Mouse (Mus musculus) heart, embryonic 11.5 days (tissue): ENCODE results near the gene Scube2. TPM values are rescaled to one million over a fixed set of nuclear protein-coding genes. Genes with fewer than 3 reads are reported as not detected.

Experiments used
- ATAC-seq: fragments of 200-750 bp; cut with Nextera tagmentation; replicated peaks from 2 replicates; pipeline ENCODE4 v1.8.0; 2017; ENCODE audit warnings: moderate library complexity; ENCODE audit not compliant: insufficient number of reproducible peaks, low FRiP score, low TSS enrichment
- H3K27ac ChIP-seq: fragments of 300-500 bp; sonication (generic); 2 replicates; pipeline ENCODE4 v1.5.1; 2014; ENCODE audit warnings: mild to moderate bottlenecking, low read depth, low read length
- H3K27me3 ChIP-seq: fragments of 300-500 bp; sonication (generic); 2 replicates; pipeline ENCODE4 v1.6.1; 2014; ENCODE audit warnings: mild to moderate bottlenecking, low read length, mixed read lengths; ENCODE audit not compliant: control insufficient read depth, insufficient read depth
- H3K36me3 ChIP-seq: fragments of 300-500 bp; sonication (generic); 2 replicates; pipeline ENCODE4 v1.6.1; 2014; ENCODE audit warnings: mild to moderate bottlenecking, low read length, moderate library complexity, mixed read lengths; ENCODE audit not compliant: control insufficient read depth, insufficient read depth
- H3K4me1 ChIP-seq: fragments of 300-500 bp; sonication (generic); 2 replicates; pipeline ENCODE4 v1.6.1; 2014; ENCODE audit warnings: low read length; ENCODE audit not compliant: control insufficient read depth, insufficient read depth
- H3K4me2 ChIP-seq: fragments of 300-500 bp; sonication (generic); 2 replicates; pipeline ENCODE4 v1.6.1; 2014; ENCODE audit warnings: mild to moderate bottlenecking, moderate library complexity
- H3K4me3 ChIP-seq: fragments of 300-500 bp; sonication (generic); 2 replicates; pipeline ENCODE4 v1.5.1; 2014; ENCODE audit warnings: low read depth, low read length
- H3K9ac ChIP-seq: fragments of 300-500 bp; sonication (generic); 2 replicates; pipeline ENCODE4 v1.6.1; 2014; ENCODE audit warnings: mild to moderate bottlenecking, low read depth, low read length, moderate library complexity
- H3K9me3 ChIP-seq: fragments of 300-500 bp; sonication (generic); replicated peaks from 2 replicates; pipeline ENCODE4 v1.6.1; 2016; ENCODE audit warnings: low read length; ENCODE audit not compliant: control insufficient read depth
- WGBS: fragments of 180-500 bp; shearing (Covaris S2); extraction: QIAGEN DNeasy Blood & Tissue Kit; methylation state at CpG from one replicate; pipeline ENCODE4 v1.1.7; 2014; ENCODE audit not compliant: insufficient replicate concordance; 5-methylcytosine and 5-hydroxymethylcytosine counted together
- polyA plus RNA-seq: library from polyadenylated mRNA; unstranded; fragments of >200 nt; fragmentation: Nextera tagmentation; extraction: Ambion mirVana; gene quantifications from 2 replicates; pipeline ENCODE4 v1.2.1, GENCODE M21; 2014

The Scube2 gene
- polyA plus RNA-seq, 1 experiment from 2014 or later: 8.1 TPM

DNA sequence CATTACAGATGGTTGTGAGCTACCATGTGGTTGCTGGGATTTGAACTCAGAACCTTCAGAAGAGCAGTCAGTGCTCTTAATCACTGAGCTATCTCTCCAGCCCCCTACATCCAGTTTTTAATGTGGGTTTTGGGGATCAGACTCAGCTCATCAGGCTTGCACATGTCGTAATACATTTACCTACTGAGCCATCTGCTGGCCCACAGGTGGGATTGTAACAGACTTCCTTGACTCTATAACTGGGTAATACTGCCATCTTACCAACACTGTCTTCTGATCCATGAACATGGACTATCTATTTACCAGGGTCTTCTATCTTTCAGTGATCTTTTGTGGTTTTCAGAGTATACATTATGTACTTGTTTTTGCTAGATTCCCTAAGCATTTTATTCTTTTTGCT is 20.8 kb upstream of the Scube2 start:
- no peaks in the 10 kb centered on the region for H3K4me1 ChIP-seq
- H3K4me3 ChIP-seq: no peak overlapping the region
- no peak for ATAC-seq
- H3K4me2 ChIP-seq: no peak overlapping the region
- peaks cover 6% of the 10 kb centered on the region; the same call in 1 of the 2 replicates for H3K36me3 ChIP-seq
- no peak overlapping the region for H3K9ac ChIP-seq
- H3K9me3 ChIP-seq: peaks cover 3% of the 10 kb centered on the region; the same call in 1 of the 2 replicates
- H3K27me3 ChIP-seq: no peaks in the 10 kb centered on the region
- H3K27ac ChIP-seq: no peak overlapping the region
- 79% methylated on average over 1 of the region's 1 CpGs for WGBS

DNA sequence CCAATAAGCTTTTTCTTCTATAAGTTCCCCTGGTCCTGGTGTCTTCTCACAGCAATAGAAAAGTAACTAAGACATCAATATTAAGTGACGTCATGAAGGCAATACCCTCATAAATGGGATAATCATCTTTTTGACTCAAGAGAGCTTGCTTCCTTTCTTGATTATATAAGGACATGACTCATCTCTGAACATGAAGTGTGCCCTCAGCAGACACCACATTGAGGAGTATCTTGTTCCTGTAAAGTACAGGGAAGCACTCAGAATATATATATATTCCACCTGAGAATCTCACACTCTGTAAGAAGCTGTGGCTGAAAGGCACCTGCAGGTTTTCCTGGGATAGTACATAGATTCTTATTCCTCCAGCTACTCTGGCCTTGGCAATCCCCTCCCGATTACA is 17.1 kb upstream of the Scube2 start:
- Histone ChIP-seq H3K36me3 (peaks cover 5% of the 10 kb centered on the region; the same call in 1 of the 2 replicates), H3K27ac (no peak overlapping the region), H3K9me3 (peaks cover 3% of the 10 kb centered on the region; the same call in 1 of the 2 replicates), H3K9ac (no peak overlapping the region), H3K4me1 (peaks cover 6% of the 10 kb centered on the region; the same call in 1 of the 2 replicates), H3K4me2 (no peak overlapping the region), H3K4me3 (no peak overlapping the region), H3K27me3 (no peaks in the 10 kb centered on the region)
- 88% methylated on average over 2 of the region's 2 CpGs for WGBS
- no peak for ATAC-seq

DNA sequence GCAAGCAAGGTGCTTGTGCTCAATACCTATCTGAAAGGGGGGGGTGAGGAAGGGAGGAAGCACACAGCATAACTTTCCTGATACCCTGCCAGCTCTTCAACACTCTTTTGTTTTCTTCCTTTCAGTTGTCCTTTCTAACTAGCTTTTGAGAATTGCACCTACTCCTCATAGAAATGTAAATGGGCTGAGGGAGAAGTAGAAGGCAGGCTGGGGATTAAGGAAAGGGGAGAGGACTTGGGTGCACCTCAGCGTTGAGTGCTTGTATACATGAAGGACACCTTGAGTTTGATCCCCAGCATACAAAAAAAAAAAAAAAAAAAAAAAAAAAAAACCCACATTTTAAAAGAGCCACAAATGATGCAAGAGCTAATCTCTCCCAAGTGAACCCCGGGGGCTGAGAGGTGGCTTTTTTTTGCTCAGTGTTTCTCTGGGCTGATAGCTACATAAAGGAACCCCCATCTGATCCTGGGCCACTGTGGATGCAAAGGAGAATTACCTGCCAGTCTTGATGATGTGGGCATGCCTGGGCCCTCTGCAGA is 16.2 kb upstream of the Scube2 start:
- no peak overlapping the region for H3K27ac ChIP-seq
- peaks cover under 1% of the 10 kb centered on the region; the same call in 1 of the 2 replicates for H3K9me3 ChIP-seq
- H3K4me3 ChIP-seq: no peak overlapping the region
- no peak overlapping the region for H3K9ac ChIP-seq
- H3K4me1 ChIP-seq: peaks cover 6% of the 10 kb centered on the region; the same call in 1 of the 2 replicates
- H3K27me3 ChIP-seq: no peaks in the 10 kb centered on the region
- ATAC-seq: no peak
- no peak overlapping the region for H3K4me2 ChIP-seq
- peaks cover under 1% of the 10 kb centered on the region; the same call in 1 of the 2 replicates for H3K36me3 ChIP-seq
- 60% methylated on average over 2 of the region's 2 CpGs for WGBS

- peak; percentile 44; the same call in 1 of the 2 replicates for ATAC-seq
- Histone ChIP-seq H3K36me3 (no peaks in the 10 kb centered on the region), H3K4me2 (peak overlapping the region; percentile 51), H3K27me3 (no peaks in the 10 kb centered on the region), H3K27ac (0 out of 2 replicates have a peak overlapping the region, but pooled peaks have one; percentile 41), H3K4me1 (peaks cover 6% of the 10 kb centered on the region; the same call in 1 of the 2 replicates), H3K9me3 (no peaks in the 10 kb centered on the region), H3K9ac (peak overlapping the region; percentile 67), H3K4me3 (no peak overlapping the region)
- WGBS: 29% methylated on average over 12 of the region's 12 CpGs
These were observed 13.7 kb upstream of the Scube2 start for GRCm38 (mm10) chr7:109879158-109879557.

DNA sequence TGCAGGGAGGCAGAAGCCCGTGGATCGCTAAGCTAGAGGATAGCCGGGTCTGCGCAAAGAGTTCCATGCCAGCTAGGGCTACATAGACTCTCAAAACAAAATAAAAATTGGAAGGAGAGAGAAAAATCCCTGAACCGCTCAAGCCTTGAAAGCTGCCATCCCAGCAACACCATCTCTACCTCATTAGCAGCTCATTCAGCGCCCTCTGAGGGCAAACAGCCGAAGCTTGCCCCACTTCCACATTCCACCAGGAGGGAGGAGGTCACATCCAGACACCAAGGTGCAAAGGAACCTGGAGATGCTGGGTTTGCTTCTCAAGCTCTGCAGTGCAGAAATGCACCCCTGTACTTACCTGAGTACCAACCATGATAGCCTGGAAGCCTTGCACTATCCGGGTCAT is 10.6 kb upstream of the Scube2 start:
- 47% methylated on average over 8 of the region's 8 CpGs for WGBS

GRCm38 (mm10) chr7:109875598-109875997 is 10.1 kb upstream of the Scube2 start:
- no peaks in the 10 kb centered on the region for H3K9me3 ChIP-seq
- H3K9ac ChIP-seq: no peak overlapping the region
- no peak for ATAC-seq
- H3K27me3 ChIP-seq: no peaks in the 10 kb centered on the region
- no peaks in the 10 kb centered on the region for H3K36me3 ChIP-seq
- H3K4me3 ChIP-seq: no peak overlapping the region
- H3K4me1 ChIP-seq: peaks cover 6% of the 10 kb centered on the region; the same call in 1 of the 2 replicates
- no peak overlapping the region for H3K27ac ChIP-seq
- 42% methylated on average over 3 of the region's 3 CpGs for WGBS
- H3K4me2 ChIP-seq: no peak overlapping the region

More for the DNA sequence above, 10.6 kb upstream of the Scube2 start:
- Histone ChIP-seq H3K4me2 (no peak overlapping the region), H3K27ac (no peak overlapping the region), H3K4me3 (no peak overlapping the region), H3K9me3 (no peaks in the 10 kb centered on the region), H3K36me3 (no peaks in the 10 kb centered on the region), H3K4me1 (peaks cover 6% of the 10 kb centered on the region; the same call in 1 of the 2 replicates), H3K27me3 (no peaks in the 10 kb centered on the region), H3K9ac (no peak overlapping the region)
- no peak for ATAC-seq

- no peak for ATAC-seq
- Histone ChIP-seq H3K4me1 (peaks cover 6% of the 10 kb centered on the region; the same call in 1 of the 2 replicates), H3K4me3 (no peak overlapping the region), H3K36me3 (no peaks in the 10 kb centered on the region), H3K9me3 (no peaks in the 10 kb centered on the region), H3K27ac (no peak overlapping the region), H3K9ac (no peak overlapping the region), H3K27me3 (no peaks in the 10 kb centered on the region), H3K4me2 (no peak overlapping the region)
These were observed 9.6 kb upstream of the Scube2 start for GRCm38 (mm10) chr7:109875033-109875432.

DNA sequence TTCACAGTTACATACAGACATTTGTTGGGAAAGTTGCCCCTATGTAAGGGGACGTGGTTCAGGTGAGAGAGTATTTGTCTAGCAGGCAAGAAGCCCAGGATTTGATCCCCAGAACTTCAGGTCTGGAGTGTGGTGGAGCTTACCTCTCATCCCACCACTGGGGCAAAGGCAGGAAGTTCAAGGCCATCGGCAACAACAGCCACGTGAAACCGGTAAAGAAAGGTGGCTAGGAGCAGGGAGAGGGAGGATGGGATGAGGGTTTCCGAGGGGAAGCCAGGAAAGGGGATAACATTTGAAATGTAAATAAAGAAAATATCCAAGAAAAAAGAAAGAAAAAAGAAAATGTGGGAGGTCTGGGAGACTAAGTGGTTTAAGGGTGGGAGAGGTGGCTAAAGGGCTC is 7.7 kb upstream of the Scube2 start:
- H3K9me3 ChIP-seq: no peaks in the 10 kb centered on the region
- no peak for ATAC-seq
- 54% methylated on average over 5 of the region's 5 CpGs for WGBS
- H3K27me3 ChIP-seq: no peaks in the 10 kb centered on the region
- no peak overlapping the region for H3K9ac ChIP-seq
- no peaks in the 10 kb centered on the region for H3K4me1 ChIP-seq
- no peaks in the 10 kb centered on the region for H3K36me3 ChIP-seq
- no peak overlapping the region for H3K4me3 ChIP-seq
- no peak overlapping the region for H3K27ac ChIP-seq
- H3K4me2 ChIP-seq: no peak overlapping the region

DNA sequence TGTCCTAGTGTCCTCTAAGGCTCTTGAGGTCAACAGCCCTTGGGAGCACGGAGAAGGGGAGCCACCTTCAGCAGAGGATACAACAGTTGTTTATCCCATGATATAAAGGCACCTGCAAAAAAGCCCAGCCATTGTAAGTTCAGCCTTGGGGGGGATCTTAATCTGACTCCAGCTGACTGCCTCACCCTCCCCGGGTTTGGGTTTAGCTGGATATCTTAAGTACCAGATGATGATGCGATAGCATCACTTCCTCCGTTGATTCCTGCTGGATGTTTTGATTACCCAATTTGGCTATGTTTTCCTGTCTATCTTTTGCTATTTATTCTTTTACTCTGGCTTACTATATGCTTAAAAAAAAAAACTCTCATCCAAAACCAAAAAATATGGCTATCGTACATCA is 5.8 kb upstream of the Scube2 start:
- Histone ChIP-seq H3K27ac (no peak overlapping the region), H3K36me3 (no peaks in the 10 kb centered on the region), H3K9me3 (no peaks in the 10 kb centered on the region), H3K4me1 (no peaks in the 10 kb centered on the region), H3K27me3 (no peaks in the 10 kb centered on the region), H3K9ac (no peak overlapping the region), H3K4me2 (no peak overlapping the region), H3K4me3 (no peak overlapping the region)
- ATAC-seq: no peak
- WGBS: 66% methylated on average over 5 of the region's 5 CpGs
